Mouse (Mus musculus) CH12.LX (cell line): ENCODE measurements at regions not wholly inside any gene's neighbourhood (a gene's known extent, or its start where the extent isn't known, plus 50 kb on each side); places are given as distances from the start of the nearest gene placed in this dataset.
A peak's percentile ranks its signal among the peaks of the same experiment; 100 is the strongest.

Experiments used
- CHD1 ChIP-seq: IDR thresholded peaks from 2 replicates; pipeline ENCODE4 v1.6.1; 2012; ENCODE audit warnings: low read depth, low read length, improper control_type of control experiment, inconsistent platforms
- CHD2 ChIP-seq: IDR thresholded peaks from 2 replicates; pipeline ENCODE4 v1.6.1; 2011; ENCODE audit warnings: low read length, improper control_type of control experiment
- CTCF ChIP-seq, 2 experiments: IDR thresholded peaks in 1 of 2; conservative IDR thresholded peaks in 1 of 2; 2 replicates each; pipeline ENCODE4 v1.5.1; 2011 to 2012; ENCODE audit warnings: low read depth in 2 of 2, low read length in 2 of 2, improper control_type of control experiment in 1 of 2, inconsistent platforms in 1 of 2, mild to moderate bottlenecking in 1 of 2, moderate library complexity in 1 of 2
- ELF1 ChIP-seq: IDR thresholded peaks from 2 replicates; pipeline ENCODE4 v1.6.1; 2014; ENCODE audit warnings: low read depth, mild to moderate bottlenecking, inconsistent platforms, low read length, improper control_type of control experiment
- EP300 ChIP-seq: IDR thresholded peaks from 2 replicates; pipeline ENCODE4 v1.6.1; 2011; ENCODE audit warnings: low read length, improper control_type of control experiment
- MEF2A ChIP-seq: IDR thresholded peaks from 2 replicates; pipeline ENCODE4 v1.6.1; 2014; ENCODE audit warnings: low read depth, mild to moderate bottlenecking, inconsistent platforms, low read length, improper control_type of control experiment, borderline replicate concordance
- MXI1 ChIP-seq: IDR thresholded peaks from 2 replicates; pipeline ENCODE4 v1.6.1; 2011; ENCODE audit warnings: mild to moderate bottlenecking, low read depth, low read length, improper control_type of control experiment
- MYC ChIP-seq: IDR thresholded peaks from 2 replicates; pipeline ENCODE4 v1.6.1; 2011; ENCODE audit warnings: low read depth, mild to moderate bottlenecking, improper control_type of control experiment, low read length
- POLR2A ChIP-seq: IDR thresholded peaks from 2 replicates; pipeline ENCODE4 v1.6.1; 2011; ENCODE audit warnings: low read depth, mild to moderate bottlenecking, improper control_type of control experiment, low read length
- POLR2AphosphoS2 ChIP-seq: IDR thresholded peaks from 2 replicates; pipeline ENCODE4 v1.6.1; 2011; ENCODE audit warnings: low read depth, low read length, improper control_type of control experiment
- SMC3 ChIP-seq: IDR thresholded peaks from 2 replicates; pipeline ENCODE4 v1.6.1; 2011; ENCODE audit warnings: low read depth, low read length, improper control_type of control experiment
- TCF12 ChIP-seq: IDR thresholded peaks from 2 replicates; pipeline ENCODE4 v1.6.1; 2014; ENCODE audit warnings: low read depth, mild to moderate bottlenecking, inconsistent platforms, low read length, improper control_type of control experiment
- USF1 ChIP-seq: IDR thresholded peaks from 2 replicates; pipeline ENCODE4 v1.6.1; 2014; ENCODE audit warnings: low read depth, mild to moderate bottlenecking, inconsistent platforms, low read length, improper control_type of control experiment
- ZMIZ1 ChIP-seq: IDR thresholded peaks from 2 replicates; pipeline ENCODE4 v1.6.1; 2012; ENCODE audit warnings: low read depth, mild to moderate bottlenecking, inconsistent platforms, low read length, improper control_type of control experiment

- TF ChIP-seq ELF1 (no peak), CTCF (conservative IDR thresholded peaks at IDR 0.05 in 1 of 2, IDR thresholded peaks at IDR 0.05 in 1 of 2; ENCODE audit: low read depth in 2 of 2, low read length in 2 of 2) (peak; percentile 22 to 65; a peak in 3 of 4 replicates), USF1 (no peak), EP300 (no peak), CHD2 (no peak), SMC3 (peak; percentile 57), ZMIZ1 (no peak), POLR2A (no peak), MXI1 (no peak), POLR2AphosphoS2 (no peak), MYC (no peak), TCF12 (no peak), CHD1 (no peak), MEF2A (no peak)
Observed at GRCm38 (mm10) chrX:107477066-107477465, 73.9 kb upstream of the Itm2a start.
